Mouse (Mus musculus) neural tube, embryonic 11.5 days (tissue): ENCODE measurements around the gene AC124108.1. TPM values are rescaled to one million over a fixed set of nuclear protein-coding genes. Genes with fewer than 3 reads are reported as not detected.

ENCODE experiments used
- ATAC-seq: fragments of 200-750 bp; cut with Nextera tagmentation; 2 replicates; pipeline ENCODE4 v1.8.0; 2017; ENCODE audit warnings: moderate number of reproducible peaks, mild to moderate bottlenecking, moderate TSS enrichment, moderate library complexity; ENCODE audit not compliant: insufficient read depth, low FRiP score, low TSS enrichment
- DNase-seq: peaks from one replicate; pipeline ENCODE4 v3.0.0-alpha.2; 2015; ENCODE audit warnings: low spot score
- H3K27ac ChIP-seq: fragments of 300-500 bp; sonication (generic); 2 replicates; pipeline ENCODE4 v1.5.1; 2014; ENCODE audit warnings: low read depth, mild to moderate bottlenecking, low read length
- H3K27me3 ChIP-seq: fragments of 300-500 bp; sonication (generic); 2 replicates; pipeline ENCODE4 v1.6.1; 2014; ENCODE audit warnings: mild to moderate bottlenecking, low read length, mixed read lengths; ENCODE audit not compliant: control insufficient read depth, insufficient read depth
- H3K36me3 ChIP-seq: fragments of 300-500 bp; sonication (generic); 2 replicates; pipeline ENCODE4 v1.6.1; 2014; ENCODE audit warnings: mild to moderate bottlenecking, low read length, moderate library complexity, mixed read lengths; ENCODE audit not compliant: control insufficient read depth, insufficient read depth
- H3K4me1 ChIP-seq: fragments of 300-500 bp; sonication (generic); 2 replicates; pipeline ENCODE4 v1.6.1; 2014; ENCODE audit warnings: low read length, mixed read lengths; ENCODE audit not compliant: control insufficient read depth, insufficient read depth
- H3K4me2 ChIP-seq: fragments of 300-500 bp; sonication (generic); 2 replicates; pipeline ENCODE4 v1.6.1; 2014; ENCODE audit warnings: low read depth, mild to moderate bottlenecking, moderate library complexity
- H3K4me3 ChIP-seq: fragments of 300-500 bp; sonication (generic); 2 replicates; pipeline ENCODE4 v1.5.1; 2014; ENCODE audit warnings: low read depth, low read length
- H3K9ac ChIP-seq: fragments of 300-500 bp; sonication (generic); 2 replicates; pipeline ENCODE4 v1.6.1; 2014; ENCODE audit warnings: mild to moderate bottlenecking, low read length
- H3K9me3 ChIP-seq: fragments of 300-500 bp; sonication (generic); 2 replicates; pipeline ENCODE4 v1.6.1; 2016; ENCODE audit warnings: low read length; ENCODE audit not compliant: control insufficient read depth
- WGBS: fragments of 180-500 bp; shearing (Covaris S2); extraction: QIAGEN DNeasy Blood & Tissue Kit; methylation state at CpG from one replicate; pipeline ENCODE4 v1.1.7; 2014; 5-methylcytosine and 5-hydroxymethylcytosine counted together
- polyA plus RNA-seq: library from polyadenylated mRNA; unstranded; fragments of >200 nt; fragmentation: Nextera tagmentation; extraction: Ambion mirVana; gene quantifications from 2 replicates; pipeline ENCODE4 v1.2.1, GENCODE M21; 2014

The AC124108.1 gene
- polyA plus RNA-seq, 1 experiment from 2014 or later: 2.2 TPM

- Histone ChIP-seq H3K9me3 (no peaks in the 10 kb centered on the region), H3K4me1 (peaks cover 34% of the 10 kb centered on the region), H3K4me3 (no peak overlapping the region), H3K27ac (no peak overlapping the region), H3K36me3 (no peaks in the 10 kb centered on the region), H3K9ac (no peak overlapping the region), H3K4me2 (no peak overlapping the region), H3K27me3 (peaks cover 5% of the 10 kb centered on the region; the same call in 1 of the 2 replicates)
- DNase-seq (no peak), ATAC-seq (no peak)
- 54% methylated on average over 3 of the region's 3 CpGs for WGBS
These were observed 3.4 kb downstream of the AC124108.1 start for GRCm38 (mm10) chr1:132194624-132195023.

GRCm38 (mm10) chr1:132195100-132195499 lies 3.8 kb downstream of the AC124108.1 start:
- H3K36me3 ChIP-seq: no peaks in the 10 kb centered on the region
- H3K4me3 ChIP-seq: no peak overlapping the region
- H3K27ac ChIP-seq: no peak overlapping the region
- H3K27me3 ChIP-seq: peaks cover 5% of the 10 kb centered on the region; the same call in 1 of the 2 replicates
- DNase-seq: no peak
- no peak overlapping the region for H3K4me2 ChIP-seq
- no peak overlapping the region for H3K9ac ChIP-seq
- peaks cover 36% of the 10 kb centered on the region for H3K4me1 ChIP-seq
- ATAC-seq: no peak
- H3K9me3 ChIP-seq: no peaks in the 10 kb centered on the region
- WGBS: 48% methylated on average over 9 of the region's 9 CpGs

DNA sequence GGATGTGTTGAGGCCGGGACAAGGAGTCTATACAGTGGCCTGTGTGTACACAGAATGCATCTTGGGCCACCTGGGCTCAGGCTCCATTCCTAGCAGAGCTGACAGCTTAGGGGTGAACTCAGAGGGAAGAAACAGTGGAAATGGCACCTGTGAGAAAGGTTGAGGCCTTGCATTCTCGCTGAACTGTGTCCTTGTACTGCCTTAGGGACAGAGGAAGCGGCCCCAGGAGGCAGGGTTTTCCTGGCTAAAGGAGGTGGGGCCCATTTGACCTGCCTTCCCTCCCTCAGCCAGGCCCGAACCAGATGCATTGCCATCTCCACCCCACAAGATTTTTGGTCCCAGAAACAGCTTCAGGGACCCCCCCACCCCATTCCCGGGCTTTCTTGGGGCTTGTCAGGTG lies 4.4 kb downstream of the AC124108.1 start:
- DNase-seq: no peak
- WGBS: 33% methylated on average over 5 of the region's 5 CpGs
- no peaks in the 10 kb centered on the region for H3K36me3 ChIP-seq
- H3K27me3 ChIP-seq: peaks cover 5% of the 10 kb centered on the region; the same call in 1 of the 2 replicates
- no peak overlapping the region for H3K4me3 ChIP-seq
- H3K4me1 ChIP-seq: peaks cover 42% of the 10 kb centered on the region
- no peaks in the 10 kb centered on the region for H3K9me3 ChIP-seq
- no peak overlapping the region for H3K4me2 ChIP-seq
- no peak overlapping the region for H3K27ac ChIP-seq
- no peak for ATAC-seq
- H3K9ac ChIP-seq: no peak overlapping the region

GRCm38 (mm10) chr1:132196337-132196736 lies 5.1 kb downstream of the AC124108.1 start:
- Histone ChIP-seq H3K4me3 (no peak overlapping the region), H3K4me1 (peaks cover 44% of the 10 kb centered on the region), H3K4me2 (no peak overlapping the region), H3K27me3 (peaks cover 2% of the 10 kb centered on the region; the same call in 1 of the 2 replicates), H3K9me3 (no peaks in the 10 kb centered on the region), H3K36me3 (no peaks in the 10 kb centered on the region), H3K9ac (no peak overlapping the region), H3K27ac (no peak overlapping the region)
- DNase-seq (peak; percentile 11), ATAC-seq (no peak)
- 4% methylated on average over 7 of the region's 7 CpGs for WGBS

DNA sequence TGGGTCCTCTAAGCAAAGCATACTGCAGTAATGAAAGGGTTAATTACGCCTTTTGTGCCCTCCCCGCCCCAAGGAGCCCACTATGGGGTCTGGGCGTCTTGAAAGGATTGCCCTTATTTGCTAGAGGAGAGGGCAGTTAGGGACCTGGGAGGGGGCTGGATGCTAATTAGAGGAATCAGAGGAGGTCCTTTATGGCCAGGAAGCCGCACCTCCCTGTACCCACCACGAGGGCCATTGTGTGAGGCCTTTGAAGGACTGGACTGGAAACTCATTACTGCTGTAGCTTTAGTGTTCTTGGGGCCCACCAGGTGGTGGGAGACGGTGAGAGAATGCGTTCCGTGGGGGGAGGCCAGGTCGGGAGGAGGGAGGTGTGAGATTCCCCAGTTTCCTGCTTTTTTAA lies 6.4 kb downstream of the AC124108.1 start:
- Histone ChIP-seq H3K27me3 (no peaks in the 10 kb centered on the region), H3K27ac (no peak overlapping the region), H3K4me1 (peaks cover 44% of the 10 kb centered on the region), H3K9ac (no peak overlapping the region), H3K4me3 (no peak overlapping the region), H3K9me3 (no peaks in the 10 kb centered on the region), H3K36me3 (no peaks in the 10 kb centered on the region), H3K4me2 (no peak overlapping the region)
- DNase-seq (peak; percentile 18), ATAC-seq (0 out of 2 replicates have a peak, but pooled peaks have one; percentile 26)
- WGBS: 3% methylated on average over 9 of the region's 9 CpGs

DNA sequence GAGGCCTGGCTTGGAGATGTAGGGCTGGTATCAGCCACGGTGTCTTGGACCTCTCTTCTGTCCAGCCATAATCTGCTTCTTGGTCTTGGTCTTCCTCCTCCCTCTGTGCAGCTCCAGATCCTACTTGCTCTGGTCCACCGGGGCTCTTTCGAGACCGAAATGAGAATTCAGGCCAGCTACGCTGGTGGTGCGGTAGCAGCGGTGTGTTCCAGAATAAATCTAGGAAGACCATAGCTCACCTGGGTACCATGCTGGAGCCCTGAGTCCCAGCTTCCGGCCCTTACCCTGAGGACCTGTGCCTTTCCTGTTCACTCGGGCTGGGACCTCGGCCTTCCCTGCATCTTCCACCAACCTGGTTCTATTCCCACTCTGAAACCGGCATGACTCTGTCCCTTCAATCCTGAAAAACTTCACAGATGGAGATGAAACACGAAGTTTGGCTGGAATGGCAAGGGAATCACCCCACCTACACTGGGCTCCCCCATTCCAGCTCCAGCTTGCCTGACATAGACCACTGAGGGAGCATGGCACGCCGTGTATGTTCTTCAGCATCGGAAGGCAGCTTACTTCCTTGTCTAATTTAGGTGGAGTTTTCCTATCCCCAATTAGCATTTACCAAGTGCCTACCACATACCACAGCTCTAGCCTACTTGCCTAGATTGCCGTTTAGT lies 7.3 kb downstream of the AC124108.1 start:
- no peak overlapping the region for H3K4me2 ChIP-seq
- no peaks in the 10 kb centered on the region for H3K27me3 ChIP-seq
- ATAC-seq (no peak), DNase-seq (no peak)
- H3K9me3 ChIP-seq: no peaks in the 10 kb centered on the region
- H3K4me3 ChIP-seq: no peak overlapping the region
- no peaks in the 10 kb centered on the region for H3K36me3 ChIP-seq
- no peak overlapping the region for H3K9ac ChIP-seq
- WGBS: 70% methylated on average over 16 of the region's 16 CpGs
- H3K27ac ChIP-seq: no peak overlapping the region
- H3K4me1 ChIP-seq: peaks cover 38% of the 10 kb centered on the region

- H3K27me3 ChIP-seq: no peaks in the 10 kb centered on the region
- ATAC-seq: no peak
- no peak overlapping the region for H3K4me2 ChIP-seq
- no peak overlapping the region for H3K27ac ChIP-seq
- no peaks in the 10 kb centered on the region for H3K9me3 ChIP-seq
- WGBS: 77% methylated on average over 6 of the region's 6 CpGs
- DNase-seq: no peak
- peaks cover 33% of the 10 kb centered on the region for H3K4me1 ChIP-seq
- no peak overlapping the region for H3K9ac ChIP-seq
- H3K4me3 ChIP-seq: no peak overlapping the region
- H3K36me3 ChIP-seq: no peaks in the 10 kb centered on the region
These were observed 8.0 kb downstream of the AC124108.1 start for GRCm38 (mm10) chr1:132199244-132199643.

- no peak overlapping the region for H3K27ac ChIP-seq
- peaks cover 30% of the 10 kb centered on the region for H3K4me1 ChIP-seq
- 24% methylated on average over 12 of the region's 12 CpGs for WGBS
- ATAC-seq: no peak
- peak; percentile 22 for DNase-seq
- no peaks in the 10 kb centered on the region for H3K36me3 ChIP-seq
- no peaks in the 10 kb centered on the region for H3K9me3 ChIP-seq
- H3K4me2 ChIP-seq: no peak overlapping the region
- no peak overlapping the region for H3K4me3 ChIP-seq
- H3K9ac ChIP-seq: peak overlapping the region; percentile 23; the same call in 1 of the 2 replicates
- H3K27me3 ChIP-seq: no peaks in the 10 kb centered on the region
These were observed 8.7 kb downstream of the AC124108.1 start for GRCm38 (mm10) chr1:132199934-132200333.
